Mouse (Mus musculus) ovary, postnatal 14 days (tissue): ENCODE results near the gene Gnl1.
"Not testable (repeated sequence)": the region's sequence is repeated elsewhere in the genome, so short reads cannot be mapped to it uniquely, and the experiment has no call there.

Experiments used
- DNase-seq: peaks from one replicate; pipeline ENCODE4 v3.0.0; 2022; ENCODE audit warnings: low spot score

Gene Gnl1

DNA sequence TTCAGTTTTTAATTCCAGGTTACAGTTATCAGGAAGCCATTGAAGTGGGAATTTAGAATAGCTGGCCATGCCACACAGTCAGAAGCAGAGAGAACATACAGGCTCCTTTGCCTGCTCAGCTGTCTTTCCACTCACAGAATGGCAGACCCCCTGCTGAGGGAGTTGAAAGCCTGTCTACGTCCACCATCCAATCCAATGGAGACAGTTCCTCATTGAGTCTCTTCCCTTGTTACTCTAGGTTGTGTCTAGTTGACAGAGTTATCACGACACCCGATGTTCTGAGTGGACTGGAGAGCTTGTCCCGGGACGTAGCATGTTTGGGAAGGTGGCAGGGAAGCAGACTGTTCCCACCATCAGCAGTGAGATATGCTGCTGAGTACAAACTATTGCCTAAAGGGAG lies 45.5 kb downstream of the Gnl1 start:
- no peak for DNase-seq

DNA sequence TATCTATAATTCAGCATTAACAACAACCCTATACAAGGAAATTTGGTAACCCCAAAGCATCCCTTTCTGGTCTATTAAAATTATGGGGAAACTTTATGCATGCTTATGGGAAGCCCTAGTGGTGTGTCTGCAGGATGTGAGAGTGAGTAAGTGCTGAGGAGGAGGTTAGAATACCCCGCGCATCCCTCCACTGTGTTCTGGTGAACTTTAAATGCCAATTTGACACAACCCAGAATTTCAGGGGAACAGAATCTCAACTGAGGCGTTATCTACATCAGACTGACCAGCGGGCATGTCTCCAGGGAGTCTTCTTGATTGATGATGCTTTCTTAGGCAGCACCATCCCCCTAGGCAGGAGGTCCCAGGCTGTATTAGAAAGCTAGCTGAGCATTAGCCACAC lies 46.2 kb downstream of the Gnl1 start:
- DNase-seq, result no peak

DNA sequence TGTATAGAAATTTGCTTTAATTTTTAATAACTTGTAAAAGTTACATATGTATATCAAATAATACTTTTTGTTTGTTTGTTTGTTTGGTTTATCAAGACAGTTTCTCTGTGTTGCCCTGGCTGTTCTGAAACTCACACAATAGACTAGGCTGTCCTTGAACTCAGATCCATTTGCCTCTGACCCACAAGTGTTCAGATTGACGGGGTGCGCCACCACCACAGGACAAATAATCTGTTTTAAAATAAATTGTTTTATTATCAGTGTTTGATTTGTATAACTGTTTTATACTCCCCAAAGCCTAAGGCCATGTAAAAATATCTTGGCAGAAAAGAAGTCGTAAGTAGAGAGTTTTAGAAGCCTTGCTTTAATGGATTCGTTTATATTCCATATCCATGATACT lies 48.0 kb downstream of the Gnl1 start:
- no peak for DNase-seq

DNA sequence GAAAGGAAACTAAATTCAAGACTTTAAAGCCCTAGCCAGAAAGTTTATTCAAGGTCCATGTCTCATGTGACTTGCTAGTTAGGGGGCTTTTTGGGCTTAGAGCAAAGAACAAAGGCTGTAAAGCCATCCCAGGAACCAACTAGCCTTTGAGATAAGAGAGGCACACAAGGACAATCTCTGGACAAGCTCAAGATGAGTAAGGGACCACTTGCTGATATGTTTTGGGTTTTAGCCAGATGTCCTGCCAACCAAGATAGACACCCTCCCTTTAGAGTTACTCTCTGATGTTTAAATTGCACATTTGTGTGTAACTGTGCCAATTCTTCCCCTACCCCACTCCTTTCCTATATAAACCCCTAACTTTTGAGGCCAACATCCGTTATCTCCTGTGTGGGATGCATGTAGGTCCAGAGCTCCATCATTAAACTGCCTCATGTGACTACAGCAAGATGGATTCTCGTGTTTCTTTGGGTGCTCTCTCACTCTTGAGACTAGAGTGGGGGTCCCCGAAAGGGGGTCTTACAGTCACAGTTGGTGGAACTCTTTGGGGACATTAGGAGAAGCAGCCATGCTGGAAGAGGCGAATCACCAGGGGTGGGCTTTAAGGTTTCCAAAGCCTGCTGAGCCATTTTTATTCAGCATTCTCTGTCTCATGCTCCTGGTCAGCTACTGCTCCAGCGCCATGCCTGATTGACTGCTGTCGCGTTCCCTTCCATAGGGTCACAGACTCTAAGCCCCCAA lies 49.4 kb downstream of the Gnl1 start:
- no peak for DNase-seq

DNA sequence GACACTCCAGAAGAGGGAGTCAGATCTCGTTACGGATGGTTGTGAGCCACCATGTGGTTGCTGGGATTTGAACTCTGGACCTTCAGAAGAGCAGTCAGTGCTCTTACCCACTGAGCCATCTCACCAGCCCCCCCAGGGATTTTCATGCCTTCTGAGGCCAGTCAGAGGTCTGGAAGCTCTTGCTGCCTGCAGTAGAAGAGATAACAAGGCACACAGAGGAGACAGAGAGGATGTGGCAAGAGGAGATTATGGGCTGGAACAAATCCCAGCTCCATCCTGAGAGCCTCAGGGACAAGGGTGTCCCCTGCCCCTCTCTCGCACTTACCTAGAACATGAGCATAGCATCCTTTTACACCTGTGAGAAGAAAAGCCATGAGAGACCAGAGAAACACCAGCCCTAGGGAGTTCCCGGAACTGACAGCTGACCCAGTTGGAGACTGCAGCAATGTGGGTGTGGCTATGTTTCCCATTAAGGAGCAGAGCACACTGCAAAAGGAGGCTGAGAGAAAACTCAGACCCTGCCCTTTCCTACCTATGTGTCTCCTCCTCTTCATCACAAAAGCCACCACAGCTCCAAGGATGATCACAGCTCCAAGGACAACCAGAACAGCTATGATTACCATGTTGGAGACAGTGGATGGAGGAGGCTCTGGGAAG lies 50.5 kb downstream of the Gnl1 start:
- DNase-seq, result not testable (repeated sequence)

DNA sequence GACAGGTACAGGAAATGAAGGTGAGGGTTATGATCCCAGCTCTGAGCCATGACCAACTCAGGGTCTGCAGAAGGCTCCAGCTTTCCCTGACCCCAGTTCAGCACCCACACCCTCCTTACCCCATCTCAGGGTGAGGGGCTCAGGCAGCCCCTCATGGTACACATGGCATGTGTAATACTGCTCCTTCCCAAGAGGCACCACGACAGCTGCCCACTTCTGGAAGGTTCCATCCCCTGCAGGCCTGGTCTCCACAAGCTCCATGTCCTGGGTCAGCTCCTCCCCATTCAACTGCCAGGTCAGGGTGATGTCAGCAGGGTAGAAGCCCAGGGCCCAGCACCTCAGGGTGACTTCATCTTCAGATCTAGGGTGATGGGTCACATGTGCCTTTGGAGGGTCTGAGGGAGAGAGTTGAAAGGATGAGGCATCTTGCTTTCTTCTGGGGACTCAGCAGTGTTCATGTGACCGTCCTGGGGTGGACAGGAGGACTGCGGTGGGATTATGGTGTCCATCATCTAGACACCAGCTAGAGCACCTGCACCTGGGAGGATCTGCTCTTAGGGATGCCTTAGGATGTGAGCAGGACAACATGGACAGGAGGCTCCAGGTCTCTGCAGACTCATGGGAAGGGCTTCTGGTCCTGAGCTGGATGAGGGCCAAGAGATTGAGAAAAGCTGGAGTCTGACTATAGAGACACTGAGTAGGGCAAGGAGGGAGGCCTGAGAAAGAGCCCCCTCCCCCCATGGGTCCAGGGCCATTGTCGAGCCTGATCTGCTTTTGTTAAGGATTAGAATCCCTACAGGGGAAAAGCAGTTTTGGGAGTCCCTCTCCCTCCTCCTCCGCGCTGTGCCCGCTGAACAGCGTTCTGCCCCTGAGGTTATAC lies 51.3 kb downstream of the Gnl1 start:
- DNase-seq, result not testable (repeated sequence)

DNA sequence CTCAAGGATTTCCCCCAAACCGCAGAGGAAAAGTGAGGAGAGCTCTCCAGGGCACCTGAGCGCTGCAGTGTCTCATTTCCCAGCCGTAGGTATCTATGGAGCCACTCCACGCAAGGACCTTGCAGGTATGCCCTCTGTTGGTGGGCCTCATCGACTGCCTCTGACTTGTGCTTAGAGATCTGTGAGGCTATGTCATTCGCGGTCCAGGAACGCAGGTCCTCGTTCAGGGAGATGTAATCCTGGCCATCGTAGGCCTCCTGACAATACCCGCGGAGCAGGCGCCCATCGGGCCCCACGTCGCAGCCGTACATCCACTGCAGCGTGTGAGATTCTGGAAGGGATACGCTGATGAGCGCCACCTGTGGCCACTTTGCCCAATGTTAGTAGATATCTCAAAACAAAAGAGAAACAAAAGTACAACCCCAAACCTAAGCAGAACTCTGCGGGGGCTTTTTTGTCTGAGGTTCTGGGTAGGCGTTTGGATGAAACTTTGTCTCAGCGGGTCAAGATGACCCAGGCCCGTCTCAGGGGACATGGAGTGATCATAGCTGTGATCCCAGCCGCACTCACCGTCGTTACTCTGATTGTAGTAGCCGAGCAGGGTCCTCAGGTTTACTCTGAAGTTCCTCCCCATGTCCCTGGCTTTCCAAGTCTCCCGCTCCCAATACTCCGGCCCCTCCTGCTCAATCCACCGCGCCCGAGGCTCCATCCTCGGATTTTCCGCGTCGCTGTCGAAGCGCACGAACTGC lies 52.1 kb downstream of the Gnl1 start:
- not testable (repeated sequence) for DNase-seq

DNA sequence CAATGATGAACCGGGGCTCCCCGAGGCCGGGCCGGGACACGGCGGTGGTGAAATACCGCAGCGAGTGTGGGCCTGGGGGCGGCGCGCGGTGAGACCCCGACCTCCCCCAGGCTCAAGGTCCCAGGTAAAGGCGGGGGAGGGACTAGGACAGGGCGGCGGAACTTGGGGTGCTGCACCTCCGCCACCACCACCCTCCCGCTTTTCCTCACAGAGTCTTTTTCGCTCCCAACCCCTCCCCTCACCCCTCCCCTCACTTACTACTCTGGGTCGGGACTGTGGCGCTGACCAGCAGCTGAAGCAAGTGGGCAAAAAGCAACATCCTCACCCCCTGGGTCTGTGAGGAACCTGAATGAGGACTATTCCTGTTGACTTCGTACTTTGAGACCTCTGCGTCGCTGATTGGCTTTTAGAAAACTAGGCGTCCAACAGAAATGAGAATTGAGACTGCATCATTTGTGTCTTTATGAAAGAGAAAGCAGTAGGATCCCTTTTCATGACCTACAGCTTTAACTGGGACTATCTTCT lies 52.8 kb downstream of the Gnl1 start, which contains the start of gene H2-T23:
H2-T23 (minus strand) TSS at position 505 of the 525 bp plus-strand sequence.
- DNase-seq, result peak; percentile 33

DNA sequence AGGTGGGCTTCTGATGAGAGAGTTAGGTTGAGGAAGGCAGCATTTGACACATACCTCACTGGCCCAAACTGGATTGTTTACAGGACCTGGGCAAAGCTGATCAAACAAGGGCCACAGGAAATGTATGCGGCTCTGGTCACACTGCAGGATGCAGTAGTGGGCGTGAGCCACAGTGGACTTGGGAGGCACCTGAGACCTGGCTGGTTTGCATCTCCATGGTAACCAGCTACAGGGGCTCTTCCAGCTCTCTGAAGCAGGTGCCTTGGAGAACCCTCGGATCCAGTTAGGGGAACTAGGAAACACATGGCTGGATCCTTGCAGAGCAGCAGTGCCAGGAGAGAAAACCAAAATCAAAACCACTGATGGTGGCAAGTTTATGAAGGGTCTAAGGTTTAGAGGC lies 54.9 kb downstream of the Gnl1 start:
- DNase-seq, result not testable (repeated sequence)

DNA sequence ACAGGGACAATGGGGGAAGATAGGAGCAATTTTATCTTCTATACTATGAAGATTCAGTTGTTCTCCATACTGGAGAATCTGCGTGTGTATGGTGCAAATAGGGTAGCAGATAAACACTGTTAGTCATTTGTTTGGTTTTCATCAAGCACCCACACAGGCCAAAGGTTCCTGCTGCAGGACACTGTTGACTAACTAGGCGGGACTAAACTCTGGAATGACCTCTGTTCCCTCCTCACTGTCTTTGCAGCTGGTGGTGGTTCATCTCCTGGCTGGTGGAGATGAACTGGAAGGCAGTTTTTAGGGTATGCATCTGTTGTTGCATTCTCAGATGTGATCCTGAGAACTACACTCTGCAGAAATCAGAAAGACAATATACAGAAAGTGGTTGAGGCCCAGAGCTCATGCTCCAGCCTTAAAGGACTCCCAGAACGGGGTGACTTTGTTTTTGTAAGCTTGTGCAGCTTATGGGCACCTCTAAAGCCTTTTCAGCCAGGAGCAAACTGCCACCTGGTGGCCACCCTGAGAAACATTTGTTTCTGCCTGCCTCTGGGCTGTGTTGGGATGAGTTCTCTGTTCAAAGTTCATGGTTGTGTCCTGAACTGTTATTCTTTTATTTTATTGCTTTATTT lies 55.5 kb downstream of the Gnl1 start:
- DNase-seq, result not testable (repeated sequence)

DNA sequence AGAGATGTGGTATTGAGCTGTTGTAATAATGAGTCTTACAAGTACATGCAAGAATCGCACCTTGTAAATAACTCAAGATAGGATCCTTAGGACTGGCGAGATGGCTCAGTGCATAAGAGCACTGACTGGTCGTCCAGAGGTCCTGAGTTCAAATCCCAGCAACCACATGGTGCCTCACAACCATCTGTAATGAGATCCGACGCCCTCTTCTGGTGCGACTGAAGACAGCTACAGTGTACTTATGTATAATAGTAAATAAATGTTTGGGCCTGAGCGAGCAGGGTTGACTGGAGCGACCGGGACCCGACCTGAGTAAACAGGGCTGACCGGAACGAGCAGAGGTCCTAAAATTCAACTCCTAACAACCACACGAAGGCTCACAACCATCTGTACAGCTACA lies 56.5 kb downstream of the Gnl1 start:
- DNase-seq, result not testable (repeated sequence)
